Mouse (Mus musculus): Measurements from ENCODE around the gene Nle1. TPM values are rescaled to one million over a fixed set of nuclear protein-coding genes. Genes with fewer than 3 reads are reported as not detected.

Nle1 gene
- polyA plus RNA-seq, 1 experiment from 2014 or later = 28.1 TPM

Other genes with a start within 250 kb of the Nle1 start
- 0.18 and 0.42 TPM in 2 replicates for gene Cct6b, start 144.1 kb downstream of the Nle1 start, polyA plus RNA-seq (2015; fragmentation: Nextera tagmentation; extraction: Ambion mirVana)
- gene Zfp830, start 144.1 kb downstream of the Nle1 start, polyA plus RNA-seq (2015; fragmentation: Nextera tagmentation; extraction: Ambion mirVana) = 34.8 and 38.1 TPM in 2 replicates
- gene Lig3, start 127.3 kb downstream of the Nle1 start, polyA plus RNA-seq (2015; fragmentation: Nextera tagmentation; extraction: Ambion mirVana) = 31.4 and 35.9 TPM in 2 replicates
- 14.4 and 15.1 TPM in 2 replicates for gene Rffl, start 37.2 kb downstream of the Nle1 start, polyA plus RNA-seq (2015; fragmentation: Nextera tagmentation; extraction: Ambion mirVana)
- 10.9 and 12.8 TPM in 2 replicates for gene Rad51d, start 17.8 kb downstream of the Nle1 start, polyA plus RNA-seq (2015; fragmentation: Nextera tagmentation; extraction: Ambion mirVana)
- gene Fndc8, start 16.3 kb downstream of the Nle1 start, polyA plus RNA-seq (2015; fragmentation: Nextera tagmentation; extraction: Ambion mirVana) = 0.22 and 0.42 TPM in 2 replicates
- 0.25 and 0.40 TPM in 2 replicates for gene Unc45b, start 2.1 kb upstream of the Nle1 start, polyA plus RNA-seq (2015; fragmentation: Nextera tagmentation; extraction: Ambion mirVana)
- gene Slfn5, start 42.9 kb upstream of the Nle1 start, polyA plus RNA-seq (2015; fragmentation: Nextera tagmentation; extraction: Ambion mirVana) = 0.18 and 0.30 TPM in 2 replicates
- gene Slfn9, start 83.4 kb upstream of the Nle1 start, polyA plus RNA-seq (2015; fragmentation: Nextera tagmentation; extraction: Ambion mirVana) = 9.3 and 10.2 TPM in 2 replicates
- gene Slfn8, start 112.4 kb upstream of the Nle1 start, polyA plus RNA-seq (2015; fragmentation: Nextera tagmentation; extraction: Ambion mirVana) = 0.09 and 0.17 TPM in 2 replicates
- 0.28 and 0.61 TPM in 2 replicates for gene Slfn2, start 156.7 kb upstream of the Nle1 start, polyA plus RNA-seq (2015; fragmentation: Nextera tagmentation; extraction: Ambion mirVana)
- not detected in 2 replicates for gene Slfn1, start 208.4 kb upstream of the Nle1 start, polyA plus RNA-seq (2015; fragmentation: Nextera tagmentation; extraction: Ambion mirVana)

Measured in forebrain, embryonic 13.5 days (tissue).